Mouse (Mus musculus) C2C12 (cell line): Measurements from ENCODE around the gene Aes.

Source experiments
- CTCF ChIP-seq: IDR thresholded peaks from one replicate; pipeline ENCODE4 v1.5.1; 2011; ENCODE audit not compliant: control insufficient read depth, insufficient read depth, insufficient read length
- MYOD1 ChIP-seq: IDR thresholded peaks from one replicate; pipeline ENCODE4 v1.6.1; 2011; ENCODE audit warnings: low read depth; ENCODE audit not compliant: control insufficient read depth, insufficient read length

GRCm38 (mm10) chr10:81593223-81593622 is 33.9 kb downstream of the Aes start:
- TF ChIP-seq CTCF, result no peak
- no peak for TF ChIP-seq MYOD1
